Mouse (Mus musculus) fat pad, adult 2 months (tissue): Measurements from ENCODE around the gene Rufy1.
"Not testable (repeated sequence)": the region's sequence is repeated elsewhere in the genome, so short reads cannot be mapped to it uniquely, and the experiment has no call there.

ENCODE experiments used
- DNase-seq: peaks from one replicate; pipeline ENCODE4 v3.0.0-alpha.2; 2011; ENCODE audit warnings: low read depth, low spot score; ENCODE audit errors: extremely low read depth

Rufy1 gene

GRCm38 (mm10) chr11:50387167-50387679 is 43.7 kb downstream of the Rufy1 start:
- DNase-seq = no peak

DNA sequence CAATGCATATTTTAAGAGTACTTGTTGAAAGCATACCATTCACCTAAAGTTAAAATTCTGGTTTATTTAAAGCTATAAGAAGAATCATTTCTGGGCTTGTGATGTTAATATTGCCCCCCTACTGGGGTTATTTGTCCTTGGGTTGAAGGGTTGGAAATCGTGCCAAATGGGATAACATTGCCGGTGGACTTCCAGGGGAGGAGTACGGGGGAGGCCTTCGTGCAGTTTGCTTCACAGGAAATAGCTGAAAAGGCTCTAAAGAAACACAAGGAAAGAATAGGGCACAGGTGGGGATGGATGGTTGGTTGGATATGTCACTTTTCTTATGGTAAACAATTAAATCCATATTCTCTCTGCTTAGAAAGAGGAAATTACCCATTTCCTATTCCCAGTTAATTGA is 49.6 kb downstream of the Rufy1 start:
- DNase-seq = no peak

DNA sequence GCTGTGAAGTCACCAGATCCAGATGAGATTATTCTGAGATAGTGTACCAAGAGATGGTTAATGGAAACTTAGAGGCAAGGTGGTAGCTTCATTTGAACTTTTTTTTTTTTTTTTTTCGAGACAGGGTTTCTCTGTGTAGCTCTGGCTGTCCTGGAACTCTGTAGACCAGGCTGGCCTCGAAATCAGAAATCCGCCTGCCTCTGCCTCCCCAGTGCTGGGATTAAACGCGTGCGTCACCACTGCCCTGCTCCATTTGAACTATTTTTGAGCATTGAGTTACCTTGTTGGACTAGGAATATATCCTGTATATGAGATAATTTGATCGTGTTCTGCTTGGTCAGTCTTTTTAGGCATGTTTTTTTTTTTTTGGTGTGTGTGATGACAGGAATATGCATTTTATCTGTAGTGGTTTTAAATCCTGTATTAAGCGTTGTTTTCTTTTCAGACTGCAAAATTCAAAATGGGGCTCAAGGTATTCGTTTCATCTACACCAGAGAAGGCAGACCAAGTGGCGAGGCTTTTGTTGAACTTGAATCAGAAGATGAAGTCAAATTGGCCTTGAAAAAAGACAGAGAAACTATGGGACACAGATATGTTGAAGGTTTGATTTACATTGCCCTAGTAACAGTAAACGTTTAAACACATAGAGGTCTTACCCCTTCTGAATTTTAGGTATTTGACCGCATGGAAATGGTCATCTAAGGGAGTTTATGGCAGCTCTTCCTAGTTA is 51.7 kb downstream of the Rufy1 start:
- DNase-seq = no peak

DNA sequence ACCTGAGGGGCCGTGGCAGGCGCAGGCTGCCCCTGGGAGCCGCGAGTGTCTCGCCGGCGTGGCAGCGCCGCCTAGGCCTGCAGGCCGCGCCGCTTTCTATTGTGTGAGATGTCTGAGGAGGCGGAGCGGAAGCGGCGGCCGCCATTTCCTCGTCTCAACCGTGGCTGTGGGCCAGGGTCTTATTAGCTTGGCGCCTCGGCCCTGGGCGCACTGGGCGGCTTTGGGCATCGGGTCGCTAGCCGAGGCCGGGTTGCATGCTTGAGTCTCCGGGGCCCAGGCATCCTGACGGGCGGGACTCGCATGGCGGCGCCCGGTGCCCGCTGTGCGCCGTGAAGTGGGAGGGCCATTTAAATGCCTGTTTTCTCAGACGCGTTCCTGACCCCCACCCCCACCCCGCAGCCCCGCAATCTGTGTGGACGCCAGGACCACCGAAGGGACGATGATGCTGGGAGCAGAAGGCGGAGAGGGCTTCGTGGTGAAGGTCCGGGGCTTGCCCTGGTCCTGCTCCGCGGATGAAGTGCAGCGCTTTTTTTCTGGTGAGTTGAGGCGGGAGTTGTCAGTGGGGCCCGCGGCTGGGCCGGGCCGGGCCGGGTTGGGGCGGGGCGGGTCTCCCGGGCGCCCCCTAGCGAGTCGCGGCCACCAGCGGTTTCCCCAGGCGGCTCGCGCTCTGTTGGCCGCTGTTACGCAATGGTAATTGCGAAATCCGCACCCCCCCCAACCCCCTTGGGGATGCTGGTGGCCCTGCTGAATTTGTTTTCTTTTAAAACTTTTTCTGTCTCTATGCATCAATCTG is 52.8 kb downstream of the Rufy1 start:
- no peak for DNase-seq

- DNase-seq = peak; percentile 76
These were observed 53.7 kb downstream of the Rufy1 start, which contains the start of gene Hnrnph1 for GRCm38 (mm10) chr11:50376911-50377891. TSS of gene Hnrnph1 (plus strand) at chr11:50376990.

DNA sequence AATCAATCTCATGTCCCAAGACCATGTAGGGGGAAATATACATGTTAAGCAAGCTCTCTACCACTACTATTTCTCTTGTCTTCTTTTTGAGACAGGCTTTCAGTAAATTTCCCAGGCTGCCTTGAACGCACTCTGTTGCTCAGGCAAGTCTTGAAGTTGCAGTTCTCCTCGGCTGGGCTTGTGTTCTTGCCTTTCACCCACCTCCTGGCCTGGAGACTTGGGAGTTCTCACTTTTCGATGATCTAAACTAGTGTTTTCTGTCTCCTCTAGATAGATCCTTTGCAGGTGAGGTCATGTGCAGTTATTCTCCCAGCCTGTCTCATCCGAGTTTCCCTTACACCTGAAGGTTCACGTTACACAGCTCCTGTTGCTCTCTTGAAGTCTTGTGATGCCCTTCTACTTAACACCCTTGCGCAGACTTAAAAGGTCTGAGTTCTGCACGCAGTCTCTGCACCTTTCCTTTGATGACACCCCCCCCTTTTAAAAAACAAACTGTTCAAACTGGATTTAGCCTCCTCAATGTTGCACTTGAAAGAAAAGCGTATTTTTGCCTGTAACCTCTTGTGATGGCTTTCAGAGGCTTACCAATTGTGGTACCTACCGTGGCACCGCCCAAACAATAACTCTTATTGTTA is 54.7 kb downstream of the Rufy1 start:
- no peak for DNase-seq

DNA sequence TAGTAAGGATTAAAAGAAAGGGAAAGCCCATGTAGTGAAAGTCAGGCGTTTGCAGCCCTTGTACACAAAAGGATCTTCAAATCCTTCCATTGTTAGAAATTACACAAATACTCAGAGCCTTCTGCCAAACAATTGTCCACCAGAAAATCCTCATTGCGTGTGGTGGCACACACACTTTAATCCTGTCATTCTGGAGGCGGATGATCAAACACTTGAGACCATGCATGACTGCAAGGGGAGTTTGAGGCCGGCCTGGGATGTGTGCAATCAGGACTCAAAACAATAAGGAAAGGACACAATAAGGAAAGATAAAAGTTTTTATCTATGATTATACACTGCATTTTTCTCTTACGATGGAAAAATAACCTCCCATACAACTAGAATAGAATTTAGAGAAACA is 55.5 kb downstream of the Rufy1 start:
- no peak for DNase-seq

DNA sequence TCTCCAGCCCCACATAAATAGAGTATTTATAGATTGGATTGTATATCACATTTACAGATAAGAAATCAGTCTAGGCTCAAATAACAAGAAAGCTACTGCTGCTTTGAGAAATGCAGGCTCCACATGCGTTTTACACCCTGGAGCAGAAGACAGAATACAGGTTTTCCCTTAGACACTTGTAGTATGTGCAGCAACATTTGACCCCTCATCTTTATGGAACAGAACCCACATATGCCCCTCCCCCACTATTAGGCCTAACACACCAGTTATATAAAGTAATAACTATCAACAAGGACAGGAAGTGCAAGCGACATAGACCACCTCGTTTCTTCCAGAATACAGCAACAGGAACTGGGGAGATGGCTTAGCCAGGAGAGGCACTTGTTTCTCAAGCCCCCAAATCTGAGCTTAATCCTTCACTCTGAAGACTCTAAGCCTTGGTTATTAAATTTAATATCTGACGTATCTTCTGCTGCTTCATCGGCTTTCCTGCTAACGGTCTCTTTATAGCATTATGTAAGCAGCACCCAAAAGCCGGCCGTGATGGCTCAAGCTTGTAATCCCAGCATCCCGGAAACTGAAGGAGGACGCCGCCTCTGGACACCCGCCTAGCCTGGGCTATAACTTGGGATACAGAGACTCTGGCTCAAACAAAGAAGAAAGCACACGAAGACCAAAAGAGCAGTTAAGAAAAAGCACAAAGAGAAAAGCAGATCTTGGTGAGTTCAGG is 56.5 kb downstream of the Rufy1 start:
- DNase-seq = no peak

GRCm38 (mm10) chr11:50373621-50374020 is 57.3 kb downstream of the Rufy1 start:
- DNase-seq = no peak

DNA sequence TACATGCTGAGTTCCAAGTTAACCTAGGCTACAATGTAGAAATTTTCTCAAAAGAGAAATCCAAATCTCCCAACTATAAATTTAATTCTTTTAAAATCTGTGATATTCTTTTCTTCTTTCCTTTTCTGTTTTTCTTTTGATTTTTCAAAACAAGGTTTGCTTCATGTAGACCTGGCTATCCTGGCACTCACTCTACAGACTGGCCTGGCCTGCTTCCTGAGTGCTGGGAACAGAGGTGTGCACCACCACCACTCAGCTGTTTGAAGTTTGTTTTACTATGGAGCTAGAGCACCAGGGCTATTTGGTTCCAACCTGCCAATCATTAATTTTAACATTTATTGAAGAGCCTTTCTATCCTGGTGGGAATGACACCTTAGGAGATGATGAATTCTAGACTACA is 57.8 kb downstream of the Rufy1 start:
- no peak for DNase-seq

- no peak for DNase-seq
These were observed 59.0 kb downstream of the Rufy1 start for GRCm38 (mm10) chr11:50371911-50372310.

DNA sequence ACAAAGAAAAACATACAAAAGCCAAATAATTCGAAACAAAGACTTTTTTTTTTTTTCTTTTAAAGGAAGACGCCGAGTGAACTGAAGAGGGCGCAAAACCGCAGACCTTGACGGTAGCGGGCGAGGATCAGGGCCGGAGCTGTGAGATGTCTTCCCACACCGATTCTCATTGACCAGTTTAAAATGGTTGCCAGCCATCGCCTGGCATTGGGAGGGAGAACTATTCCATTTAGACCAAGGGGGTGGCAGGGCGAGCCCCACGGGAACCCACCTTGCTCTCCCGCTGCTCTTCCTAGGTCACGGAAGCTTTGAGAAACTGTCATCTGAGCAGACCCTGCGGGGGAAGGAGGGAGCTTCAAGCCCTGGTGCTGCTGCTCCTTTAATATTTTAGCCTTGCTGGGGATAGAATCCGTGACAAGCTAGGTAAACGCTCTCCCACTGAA is 59.5 kb downstream of the Rufy1 start:
- DNase-seq = no peak

DNA sequence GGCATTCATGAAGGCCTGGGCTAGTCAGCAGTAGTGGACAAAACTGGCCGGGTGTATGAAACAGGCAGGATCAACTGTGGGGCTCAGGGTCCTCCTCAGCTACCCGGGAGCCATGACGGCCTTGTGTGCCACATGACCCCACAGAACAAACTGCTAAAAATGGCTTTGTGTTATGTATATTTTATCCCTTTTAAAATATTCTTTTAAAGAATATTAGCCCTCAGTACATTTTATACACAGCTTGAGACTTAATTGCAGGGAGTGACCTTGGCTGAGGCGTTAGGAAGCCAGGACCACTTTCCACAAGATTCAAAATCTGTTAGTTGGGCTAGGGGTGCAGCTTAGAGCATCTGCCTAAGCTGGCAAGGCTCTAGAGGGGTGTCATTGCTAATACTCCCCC is 60.0 kb downstream of the Rufy1 start:
- no peak for DNase-seq

GRCm38 (mm10) chr11:50369360-50369911 is 61.5 kb downstream of the Rufy1 start:
- DNase-seq = no peak

- no peak for DNase-seq
These were observed 63.4 kb downstream of the Rufy1 start for GRCm38 (mm10) chr11:50367531-50367930.

DNA sequence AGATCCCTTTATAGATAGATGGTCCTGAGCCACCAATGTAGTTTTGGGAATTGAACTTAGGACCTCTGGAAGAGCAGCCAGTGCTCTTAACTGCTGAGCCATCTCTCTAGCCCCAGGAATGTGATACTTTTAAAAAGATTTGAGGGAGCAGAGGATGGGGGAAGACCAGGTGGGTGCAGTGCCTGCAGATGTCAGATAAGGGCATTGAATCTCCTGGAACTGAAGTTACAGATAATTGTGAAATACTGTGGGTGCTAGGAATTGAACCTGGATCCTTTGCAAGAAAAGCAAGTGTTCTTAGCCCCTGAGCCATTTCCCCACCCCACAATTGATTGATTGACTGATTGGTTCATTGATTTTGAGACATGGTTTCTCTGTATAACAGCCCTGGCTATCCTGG is 65.6 kb downstream of the Rufy1 start:
- DNase-seq = no peak

- DNase-seq = no peak
These were observed 66.4 kb downstream of the Rufy1 start for GRCm38 (mm10) chr11:50364548-50364947.

DNA sequence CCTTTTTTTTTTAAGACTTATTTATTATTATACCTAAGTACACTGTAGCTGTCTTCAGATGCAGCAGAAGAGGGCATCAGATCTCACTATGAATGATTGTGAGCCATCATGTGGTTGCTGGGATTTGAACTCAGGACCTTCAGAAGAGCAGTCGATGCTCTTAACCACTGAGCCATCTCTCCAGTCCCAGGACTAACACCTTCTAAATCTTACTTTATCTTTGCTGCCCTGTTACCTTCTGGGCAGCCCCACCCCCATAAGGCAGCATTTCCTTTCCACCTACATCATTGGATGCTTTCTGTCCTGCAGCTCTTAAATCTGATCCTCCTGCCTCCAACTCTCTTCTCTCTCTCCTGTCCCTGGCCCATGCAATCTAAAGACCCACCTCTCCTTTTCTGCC is 69.6 kb downstream of the Rufy1 start:
- not testable (repeated sequence) for DNase-seq
